Mouse (Mus musculus): Measurements from ENCODE around the gene Rassf2.

The Rassf2 gene

DNA sequence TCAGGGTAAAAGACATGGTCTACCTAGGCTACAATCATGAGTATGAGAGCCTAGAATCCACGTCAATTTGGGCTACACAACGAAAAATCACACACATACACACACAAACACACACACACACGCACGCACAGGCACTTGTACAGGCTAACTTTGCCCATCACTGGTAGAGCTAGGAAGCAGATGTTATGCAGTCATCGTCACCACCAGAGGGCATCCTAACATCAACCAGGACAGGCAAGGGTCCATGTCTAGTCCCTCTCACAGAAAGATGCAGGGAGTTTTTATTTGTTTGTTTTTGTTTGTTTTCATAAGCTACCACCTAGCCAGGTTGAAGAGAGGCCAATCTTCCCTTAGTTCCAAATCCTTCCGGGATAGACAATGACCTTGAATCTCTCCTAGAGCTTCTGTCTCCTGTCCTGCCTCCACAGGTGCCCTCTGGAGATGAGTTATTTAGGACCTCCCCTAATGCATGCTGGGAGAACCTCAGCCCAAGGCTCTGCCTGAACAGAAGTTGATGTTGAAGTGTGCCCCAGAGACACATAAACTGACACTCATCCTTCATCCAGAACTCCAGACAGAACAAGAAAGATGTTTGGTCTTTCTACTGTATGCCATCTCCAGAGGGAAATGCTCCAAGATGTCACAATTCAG lies 47.4 kb downstream of the Rassf2 start:
- in situ Hi-C loops (cut with MboI; ENCODE audit: low pct_unique_long_range_greater_than_20kb in 1 of 2, low sequenced_read_pairs in 2 of 2, unreplicated experiment in 1 of 2), result loop anchor here (5.0 to 25.0 kb wide), 3 partner anchors 152 to 260 kb away; partner anchors contain the start of gene Tmem230 (in 1 of the 2)

DNA sequence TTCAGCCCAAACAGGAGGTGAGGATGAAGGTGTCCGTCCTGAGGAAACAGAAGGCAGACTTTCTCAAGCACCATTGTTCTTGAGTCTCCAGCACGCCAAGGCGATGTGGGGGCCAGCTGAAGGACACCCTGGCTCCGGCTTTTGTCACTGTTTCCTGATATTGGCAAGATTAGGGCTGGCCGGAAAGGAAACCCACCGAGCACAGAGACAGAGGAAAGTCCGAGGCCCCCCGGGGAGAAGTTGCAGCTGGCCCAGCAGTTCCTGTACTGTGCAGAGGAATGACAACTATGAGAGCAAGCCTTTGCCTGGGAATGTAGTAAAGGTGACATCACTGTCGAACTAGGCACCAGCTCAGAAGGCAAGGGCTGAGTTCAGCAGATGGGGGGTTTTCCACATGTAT lies 49.2 kb downstream of the Rassf2 start:
- in situ Hi-C loops (cut with MboI; ENCODE audit: low pct_unique_long_range_greater_than_20kb in 1 of 2, low sequenced_read_pairs in 2 of 2, unreplicated experiment in 1 of 2), result loop anchor here (5.0 to 25.0 kb wide), 3 partner anchors 154 to 261 kb away; partner anchors contain the start of gene Tmem230 (in 1 of the 2)

DNA sequence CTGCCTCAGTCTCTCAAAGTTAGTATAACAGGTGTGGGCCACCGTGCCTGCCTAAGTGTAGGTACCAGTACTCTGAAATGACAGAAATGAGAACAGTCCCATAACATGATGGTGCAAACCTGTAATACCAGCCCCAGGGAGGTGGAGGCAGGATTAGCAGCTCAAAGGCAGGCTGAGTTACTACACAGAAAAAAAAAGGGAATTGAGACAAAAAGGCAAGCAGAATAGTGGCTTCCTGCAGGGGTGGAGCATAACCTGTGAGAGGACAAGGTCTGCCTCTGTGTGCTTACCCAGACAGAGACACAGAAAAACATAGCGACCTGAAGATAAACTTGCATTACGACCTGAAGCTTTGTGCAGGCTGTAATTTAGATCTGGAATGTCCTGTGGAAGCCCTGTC lies 53.4 kb downstream of the Rassf2 start:
- in situ Hi-C loops (cut with MboI; ENCODE audit: low pct_unique_long_range_greater_than_20kb in 1 of 2, low sequenced_read_pairs in 2 of 2, unreplicated experiment in 1 of 2), result loop anchor here in 1 of 2 experiments (25.0 kb wide), 1 partner anchor 261 kb away; the partner anchor contains the start of gene Tmem230

DNA sequence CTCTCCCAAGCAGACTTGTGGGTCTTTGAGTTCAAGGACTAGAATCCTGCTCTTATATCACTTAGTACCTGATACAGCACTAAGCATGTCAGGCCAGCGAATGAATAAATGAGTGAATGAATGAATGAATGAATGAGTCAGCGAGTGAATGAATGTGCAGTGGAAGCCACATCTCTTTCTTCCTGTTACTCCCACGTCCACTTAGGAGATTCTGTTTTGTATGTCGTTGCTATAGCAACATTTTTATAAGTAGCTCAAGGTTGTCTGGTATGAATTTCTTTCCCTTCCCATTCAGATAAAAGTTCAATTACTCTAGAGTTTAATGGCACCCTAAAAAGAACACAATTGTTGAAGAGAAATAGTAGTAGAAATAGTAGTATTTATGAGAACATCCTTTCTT lies 59.0 kb downstream of the Rassf2 start:
- in situ Hi-C loops (cut with MboI; ENCODE audit: low pct_unique_long_range_greater_than_20kb in 1 of 2, low sequenced_read_pairs in 2 of 2, unreplicated experiment in 1 of 2), result no loop called here

DNA sequence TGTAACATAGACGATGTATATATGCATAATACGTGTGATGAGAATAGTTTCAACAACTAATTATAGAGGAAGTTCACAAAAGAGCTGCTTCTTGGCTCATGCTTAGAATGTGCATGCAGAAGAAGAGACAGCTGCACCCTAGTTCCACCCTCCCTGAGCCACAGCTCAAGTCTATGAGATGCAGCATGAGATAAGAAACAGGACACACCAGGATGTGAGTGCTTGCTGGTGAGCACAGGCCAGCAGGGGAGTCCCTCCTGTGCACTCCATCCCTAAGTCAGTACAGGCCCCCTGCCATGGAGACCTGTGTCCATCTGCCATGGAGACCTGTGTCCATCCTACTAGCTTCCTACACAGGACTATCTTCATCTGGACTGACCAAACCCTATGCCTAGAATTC lies 59.5 kb downstream of the Rassf2 start:
- in situ Hi-C loops (cut with MboI; ENCODE audit: low pct_unique_long_range_greater_than_20kb in 1 of 2, low sequenced_read_pairs in 2 of 2, unreplicated experiment in 1 of 2), result no loop called here

DNA sequence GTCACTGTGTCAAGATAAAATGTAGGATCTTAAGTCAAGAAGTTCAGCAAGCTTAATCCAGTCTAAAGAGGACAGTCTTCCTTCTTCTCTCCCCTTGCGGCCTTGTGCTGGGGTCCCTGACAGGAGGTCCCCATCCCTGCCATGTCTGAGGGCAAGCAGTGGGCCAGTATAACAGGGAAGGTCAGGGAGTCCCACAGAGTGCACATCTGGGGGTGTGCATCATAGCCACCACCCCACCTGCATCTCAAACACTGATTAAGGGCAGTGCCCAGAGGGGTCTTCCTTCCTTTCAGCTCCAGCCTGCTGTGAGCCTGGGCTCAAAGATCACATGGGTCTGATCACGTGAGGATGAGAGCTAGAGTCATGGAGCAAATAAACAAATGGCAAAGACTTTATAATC lies 68.4 kb downstream of the Rassf2 start:
- in situ Hi-C loops (cut with MboI; ENCODE audit: low pct_unique_long_range_greater_than_20kb in 1 of 2, low sequenced_read_pairs in 2 of 2, unreplicated experiment in 1 of 2), result no loop called here

DNA sequence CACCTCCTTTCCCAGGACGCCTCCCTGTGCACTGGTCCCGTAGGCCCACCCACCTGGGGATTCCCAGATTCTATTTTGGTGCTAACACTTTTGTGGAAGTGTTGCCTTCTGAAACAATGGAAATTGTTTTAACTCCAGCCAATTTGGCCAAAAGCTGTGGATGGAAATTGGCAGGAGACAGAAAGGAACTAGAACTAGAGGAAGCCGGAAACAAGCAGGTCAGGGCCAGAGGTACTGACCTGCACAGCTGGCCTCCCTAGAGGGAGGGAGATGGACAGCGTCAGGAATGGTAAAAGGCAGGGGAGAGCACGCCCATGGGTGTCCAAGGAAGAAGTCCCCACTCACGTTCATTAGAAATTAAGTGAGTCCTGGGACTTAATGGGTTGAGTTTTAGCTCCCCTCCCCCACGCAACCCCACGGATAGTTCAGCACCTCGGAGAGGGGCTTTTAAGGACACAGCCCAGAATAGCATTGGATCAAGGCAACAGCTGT lies 72.3 kb downstream of the Rassf2 start:
- in situ Hi-C loops (cut with MboI; ENCODE audit: low pct_unique_long_range_greater_than_20kb in 1 of 2, low sequenced_read_pairs in 2 of 2, unreplicated experiment in 1 of 2), result loop anchor here in 1 of 2 experiments (10.0 kb wide), 1 partner anchor 413 kb away; no protein-coding TSS in a partner anchor

DNA sequence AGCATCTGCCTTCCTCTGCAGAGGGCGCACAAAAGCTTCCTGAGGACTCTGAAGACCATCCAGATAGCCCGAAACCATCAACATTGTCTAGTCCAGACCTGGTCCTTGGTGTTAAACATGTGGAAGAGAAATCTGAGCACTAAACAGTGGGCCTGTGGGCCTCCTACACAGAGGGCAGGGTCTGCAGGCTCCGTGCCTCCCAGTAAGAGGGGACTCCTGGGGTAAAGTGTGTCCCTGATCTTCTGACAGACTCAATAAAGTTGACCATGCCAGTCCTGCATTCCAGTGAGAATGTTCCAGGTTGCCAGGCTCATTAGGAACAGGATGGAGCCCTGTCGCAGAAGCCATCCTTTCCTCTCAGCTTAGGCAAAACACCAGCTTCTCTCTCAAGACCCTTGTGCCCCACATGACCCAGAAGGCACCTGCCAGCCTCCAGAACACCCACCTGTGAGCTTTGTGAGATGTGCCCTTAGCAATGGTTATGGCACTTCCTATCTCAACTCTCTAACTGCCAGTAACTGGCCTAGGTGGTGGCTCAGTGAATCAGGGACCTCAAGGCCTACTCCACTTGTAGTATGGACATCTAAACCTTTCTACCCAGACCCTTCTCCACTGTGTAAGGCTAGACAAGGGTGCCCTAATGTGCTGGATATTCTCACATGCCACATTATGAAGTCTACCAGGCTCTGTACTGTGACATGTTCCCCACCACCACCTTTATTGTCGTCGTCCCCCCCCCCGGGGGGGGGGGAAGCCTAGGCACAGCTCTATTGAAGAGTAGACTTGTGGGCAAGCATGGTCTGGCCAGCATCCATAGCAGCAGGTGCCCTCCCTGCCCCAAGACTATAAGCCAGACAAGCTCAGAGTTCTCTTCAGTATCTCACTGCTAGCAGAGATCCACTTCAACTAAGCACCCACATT lies 73.5 kb downstream of the Rassf2 start:
- in situ Hi-C loops (cut with MboI; ENCODE audit: low pct_unique_long_range_greater_than_20kb in 1 of 2, low sequenced_read_pairs in 2 of 2, unreplicated experiment in 1 of 2), result loop anchor here in 1 of 2 experiments (10.0 kb wide), 1 partner anchor 412 kb away; no protein-coding TSS in a partner anchor

DNA sequence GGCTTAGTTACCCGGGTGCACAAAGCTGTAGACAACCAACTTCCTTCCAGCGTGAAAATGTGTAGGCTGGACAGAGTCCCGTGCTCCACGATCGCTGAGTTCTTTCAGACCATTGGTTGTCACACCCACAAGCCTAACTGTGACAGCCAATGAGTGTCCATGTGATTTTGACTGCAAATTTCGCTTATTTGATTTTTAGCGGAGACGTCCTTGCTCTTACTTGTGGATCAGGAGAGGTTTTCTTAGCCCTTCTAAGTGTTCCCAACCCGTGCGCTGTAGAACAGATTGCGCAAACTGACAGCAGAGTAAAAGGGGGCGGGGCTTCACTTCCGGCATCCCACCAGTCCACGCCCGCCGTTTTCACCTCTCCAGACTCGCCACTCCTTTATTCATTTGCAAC lies 74.8 kb downstream of the Rassf2 start:
- in situ Hi-C loops (cut with MboI; ENCODE audit: low pct_unique_long_range_greater_than_20kb in 1 of 2, low sequenced_read_pairs in 2 of 2, unreplicated experiment in 1 of 2), result loop anchor here in 1 of 2 experiments (10.0 kb wide), 1 partner anchor 410 kb away; no protein-coding TSS in a partner anchor

DNA sequence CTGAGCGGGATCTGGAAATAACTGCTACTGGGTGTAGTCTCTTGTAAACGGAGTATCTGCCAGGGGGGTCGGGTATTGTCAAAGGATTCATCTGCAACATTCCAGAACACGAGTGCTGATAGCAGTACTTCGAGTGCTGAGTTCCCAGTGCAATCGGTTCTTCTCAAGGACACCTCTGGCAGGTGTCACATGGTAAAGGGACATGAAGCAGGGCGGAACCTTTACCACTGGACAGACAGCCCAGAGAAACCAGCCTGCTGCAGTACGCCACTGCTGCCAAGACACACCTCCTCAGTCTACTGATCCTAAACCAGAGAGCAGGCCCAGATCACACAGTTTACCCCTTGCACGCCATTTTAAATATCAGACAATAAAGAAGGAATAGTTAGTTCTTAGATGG lies 75.2 kb downstream of the Rassf2 start:
- in situ Hi-C loops (cut with MboI; ENCODE audit: low pct_unique_long_range_greater_than_20kb in 1 of 2, low sequenced_read_pairs in 2 of 2, unreplicated experiment in 1 of 2), result loop anchor here in 1 of 2 experiments (10.0 kb wide), 1 partner anchor 410 kb away; no protein-coding TSS in a partner anchor

DNA sequence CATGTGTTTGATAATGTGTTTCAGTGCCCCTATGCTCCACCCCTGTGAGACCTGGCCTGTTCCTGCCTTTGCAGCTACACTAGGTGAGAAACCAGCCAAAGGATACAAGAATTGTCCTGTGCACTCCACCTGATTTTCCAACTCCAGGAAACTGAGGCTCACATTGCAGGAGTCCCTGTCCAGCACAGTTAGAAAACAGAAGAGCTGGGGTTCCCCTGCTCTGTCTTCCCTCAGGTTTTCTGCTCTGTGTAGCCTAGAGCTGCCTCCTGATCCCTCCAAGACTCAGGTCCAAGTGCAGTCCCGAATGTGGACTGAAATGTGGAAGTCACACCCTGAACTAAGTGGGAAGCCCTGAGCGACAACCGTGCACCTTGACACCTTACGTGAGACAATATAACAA lies 76.3 kb downstream of the Rassf2 start:
- in situ Hi-C loops (cut with MboI; ENCODE audit: low pct_unique_long_range_greater_than_20kb in 1 of 2, low sequenced_read_pairs in 2 of 2, unreplicated experiment in 1 of 2), result loop anchor here in 1 of 2 experiments (10.0 kb wide), 1 partner anchor 409 kb away; no protein-coding TSS in a partner anchor

DNA sequence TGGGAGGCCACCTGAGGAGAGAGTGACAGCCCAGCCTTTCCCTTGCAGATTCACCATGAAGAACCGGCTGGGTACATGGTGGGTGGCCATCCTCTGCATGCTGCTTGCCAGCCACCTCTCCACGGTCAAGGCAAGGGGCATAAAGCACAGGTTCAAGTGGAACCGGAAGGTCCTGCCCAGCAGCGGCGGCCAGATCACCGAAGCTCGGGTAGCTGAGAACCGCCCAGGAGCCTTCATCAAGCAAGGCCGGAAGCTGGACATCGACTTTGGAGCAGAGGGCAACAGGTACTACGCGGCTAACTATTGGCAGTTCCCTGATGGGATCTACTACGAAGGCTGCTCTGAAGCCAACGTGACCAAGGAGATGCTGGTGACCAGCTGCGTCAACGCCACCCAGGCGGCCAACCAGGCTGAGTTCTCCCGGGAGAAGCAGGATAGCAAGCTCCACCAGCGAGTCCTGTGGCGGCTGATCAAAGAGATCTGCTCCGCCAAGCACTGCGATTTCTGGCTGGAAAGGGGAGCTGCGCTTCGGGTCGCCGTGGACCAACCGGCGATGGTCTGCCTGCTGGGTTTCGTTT lies 77.0 kb downstream of the Rassf2 start:
- in situ Hi-C loops (cut with MboI; ENCODE audit: low pct_unique_long_range_greater_than_20kb in 1 of 2, low sequenced_read_pairs in 2 of 2, unreplicated experiment in 1 of 2), result loop anchor here in 1 of 2 experiments (10.0 kb wide), 1 partner anchor 408 kb away; no protein-coding TSS in a partner anchor

DNA sequence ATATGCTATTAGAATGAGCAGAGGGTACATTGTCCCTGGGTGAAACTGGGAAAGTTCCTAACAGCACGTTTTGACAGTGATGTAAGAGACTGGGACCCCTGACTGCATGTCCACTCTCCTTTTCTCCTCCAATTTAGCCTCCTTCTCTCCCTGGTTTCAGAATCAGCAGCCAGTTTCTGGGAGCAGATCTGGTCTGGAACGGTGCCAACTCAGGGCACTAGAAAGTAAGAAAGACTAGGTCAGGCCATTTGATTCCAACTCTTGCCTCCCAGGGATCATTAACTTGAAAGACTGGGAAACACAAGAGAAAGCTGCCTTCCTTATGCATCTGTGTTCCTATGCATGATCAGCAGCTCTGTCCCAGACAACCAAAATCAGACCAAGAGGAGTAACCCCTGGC lies 77.6 kb downstream of the Rassf2 start:
- in situ Hi-C loops (cut with MboI; ENCODE audit: low pct_unique_long_range_greater_than_20kb in 1 of 2, low sequenced_read_pairs in 2 of 2, unreplicated experiment in 1 of 2), result loop anchor here in 1 of 2 experiments (10.0 kb wide), 1 partner anchor 408 kb away; no protein-coding TSS in a partner anchor

DNA sequence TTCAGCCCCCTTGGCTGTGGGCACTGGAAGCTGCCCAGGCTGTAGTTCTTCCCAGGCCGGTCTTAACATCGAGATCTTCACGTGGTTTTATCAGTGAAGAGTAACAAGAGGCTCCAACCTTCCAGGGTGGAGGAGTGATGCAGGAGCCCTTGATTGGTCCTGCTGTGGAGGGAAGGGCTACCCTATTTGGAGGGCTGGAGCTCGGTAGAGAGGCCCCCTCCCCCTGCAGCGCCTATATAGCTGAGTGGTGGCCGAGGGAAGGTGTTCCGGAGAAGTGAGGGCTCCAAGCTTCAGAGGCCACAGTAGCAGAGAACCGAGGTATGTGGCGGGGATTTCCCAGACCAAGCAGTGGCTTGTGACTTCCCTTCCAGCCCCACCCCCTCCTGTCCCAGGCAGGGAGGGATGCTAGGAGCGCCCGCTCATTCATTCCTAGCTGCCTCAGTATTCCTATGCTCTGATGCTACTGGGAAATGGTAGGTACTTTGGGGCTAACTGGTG lies 79.4 kb downstream of the Rassf2 start, which contains the start of gene Prnd:
Prnd (plus strand) TSS at position 264 of the 498 bp plus-strand sequence.
- in situ Hi-C loops (cut with MboI; ENCODE audit: low pct_unique_long_range_greater_than_20kb in 1 of 2, low sequenced_read_pairs in 2 of 2, unreplicated experiment in 1 of 2), result loop anchor here in 1 of 2 experiments (10.0 kb wide), 1 partner anchor 406 kb away; no protein-coding TSS in a partner anchor

DNA sequence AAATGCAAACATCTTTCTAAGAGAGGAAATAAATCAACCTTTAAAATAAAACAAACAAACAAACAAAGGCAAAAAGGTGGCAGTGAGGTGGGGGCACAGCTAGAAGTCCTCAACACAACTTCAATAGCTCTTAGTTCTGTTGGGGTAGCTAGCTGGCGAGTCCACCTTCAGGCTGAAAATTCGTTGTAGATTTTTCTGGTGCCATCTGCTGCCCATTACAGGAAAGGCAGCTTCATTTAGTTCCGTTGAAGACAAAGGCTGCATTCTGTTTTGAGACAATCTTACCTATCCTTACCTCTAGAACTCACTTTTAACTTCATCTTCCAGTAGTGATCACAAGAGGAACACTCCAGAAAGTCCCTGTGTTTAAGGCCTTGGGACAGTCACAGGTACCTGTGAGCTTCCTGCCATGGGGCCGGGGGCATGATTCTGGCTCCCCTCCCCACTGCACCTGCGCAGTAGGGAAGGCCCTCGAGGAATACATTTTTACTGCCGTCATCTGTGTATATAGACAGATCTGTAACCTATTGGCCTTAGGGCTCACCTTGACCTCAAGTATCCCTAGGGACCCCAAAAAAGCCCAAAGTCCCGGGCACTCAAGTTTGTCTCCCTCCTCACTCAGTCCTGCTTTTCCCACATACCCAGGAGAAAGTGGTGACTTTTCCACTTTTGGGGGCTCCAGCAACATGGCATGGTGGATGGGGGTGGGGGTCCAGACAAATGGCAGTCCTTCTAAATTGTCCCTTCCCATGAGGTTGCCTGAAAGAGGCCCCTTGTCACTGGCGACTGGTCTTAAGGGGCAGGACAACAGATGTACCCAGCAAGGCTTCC lies 80.1 kb downstream of the Rassf2 start:
- in situ Hi-C loops (cut with MboI; ENCODE audit: low pct_unique_long_range_greater_than_20kb in 1 of 2, low sequenced_read_pairs in 2 of 2, unreplicated experiment in 1 of 2), result loop anchor here (10.0 to 25.0 kb wide), 3 partner anchors 138 to 405 kb away; partner anchors contain the start of gene Adra1d (in 1 of the 2)

DNA sequence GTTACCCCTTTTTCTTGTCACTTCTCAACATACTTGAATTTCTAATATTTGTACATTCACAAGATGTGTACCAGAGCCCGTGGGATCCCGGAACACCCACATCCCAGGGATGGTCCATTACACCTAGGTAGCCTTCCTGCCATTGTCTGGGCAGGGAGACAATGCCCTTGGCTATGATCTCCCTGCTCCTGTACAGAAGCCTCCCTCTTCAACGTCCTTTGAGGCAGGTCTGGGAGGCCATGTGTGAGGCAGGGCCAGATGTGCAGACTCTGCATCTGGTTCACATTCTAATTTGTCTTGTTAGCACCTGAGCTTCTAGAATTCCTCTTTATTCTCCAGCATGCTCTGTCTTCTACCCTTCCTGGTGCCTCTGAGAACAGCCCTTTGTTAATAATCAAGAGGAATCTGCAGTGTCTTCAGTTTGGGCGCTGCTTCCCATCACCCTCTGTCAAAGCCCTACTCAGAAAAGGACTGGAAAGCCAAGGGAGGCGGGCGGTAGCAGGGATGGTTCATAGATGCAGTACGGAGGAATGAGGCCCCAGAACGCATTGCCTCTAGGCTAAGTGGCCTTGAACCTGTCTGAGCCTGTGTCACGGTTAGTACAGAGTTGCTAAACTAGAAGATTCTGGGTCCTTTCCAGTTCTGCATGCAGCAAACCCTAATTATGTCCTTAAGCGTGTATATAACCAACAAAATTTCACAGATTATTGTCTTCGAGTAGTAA lies 81.0 kb downstream of the Rassf2 start:
- in situ Hi-C loops (cut with MboI; ENCODE audit: low pct_unique_long_range_greater_than_20kb in 1 of 2, low sequenced_read_pairs in 2 of 2, unreplicated experiment in 1 of 2), result loop anchor here in 1 of 2 experiments (25.0 kb wide), 2 partner anchors 137 to 387 kb away; partner anchors contain the start of gene Adra1d

Data from mouse embryonic stem cell (cell line).